Mouse (Mus musculus) right cerebral cortex, postnatal 4 days (tissue): Measurements from ENCODE around the gene Ecd.
A peak's percentile ranks its signal among the peaks of the same experiment; 100 is the strongest.
"Not testable (repeated sequence)": the region's sequence is repeated elsewhere in the genome, so short reads cannot be mapped to it uniquely, and the experiment has no call there.

Experiments used
- DNase-seq: peaks from one replicate; pipeline ENCODE4 v3.0.0-alpha.2; 2022

Gene Ecd

GRCm38 (mm10) chr14:20319420-20319819 lies 28.5 kb downstream of the Ecd start:
- DNase-seq = peak; percentile 67

DNA sequence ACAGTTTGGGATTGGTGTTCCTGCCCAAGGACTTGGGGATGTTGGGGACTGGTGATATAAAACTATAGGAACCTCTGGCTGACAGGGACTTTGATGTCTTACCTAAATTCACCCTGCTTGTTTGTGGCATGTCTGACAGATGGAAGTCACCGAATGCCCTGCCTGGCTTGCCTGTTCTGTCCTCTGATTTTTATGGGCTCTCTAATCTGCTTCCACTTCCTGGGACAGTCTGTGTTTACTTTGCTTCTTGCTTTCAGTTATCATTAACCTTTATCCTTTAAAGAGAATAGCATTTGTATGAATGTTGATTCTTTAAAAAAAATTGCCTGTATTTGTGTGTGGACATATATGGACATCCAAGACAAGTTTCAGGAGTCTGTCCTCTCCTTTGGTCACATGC lies 32.8 kb downstream of the Ecd start:
- DNase-seq = no peak

GRCm38 (mm10) chr14:20305085-20305484 lies 42.8 kb downstream of the Ecd start:
- DNase-seq = not testable (repeated sequence)

DNA sequence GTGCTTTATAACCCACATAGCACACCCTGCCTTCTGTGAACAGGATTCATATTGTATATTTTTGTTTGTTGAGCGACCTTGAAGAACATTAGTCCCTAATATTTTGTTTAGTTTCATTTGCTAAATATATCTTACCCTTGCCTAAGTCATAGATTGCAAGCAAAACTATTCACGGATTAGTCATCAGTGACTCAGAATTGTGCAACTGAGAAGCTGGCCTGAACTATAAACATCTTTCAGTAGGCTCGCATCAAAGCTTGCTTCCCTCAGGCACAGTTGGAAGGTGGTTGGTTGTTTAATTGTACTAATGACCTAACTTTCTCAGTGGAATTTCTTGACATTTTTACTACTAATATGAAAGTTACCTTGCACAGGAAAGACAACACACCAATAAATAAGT lies 49.8 kb downstream of the Ecd start:
- no peak for DNase-seq

DNA sequence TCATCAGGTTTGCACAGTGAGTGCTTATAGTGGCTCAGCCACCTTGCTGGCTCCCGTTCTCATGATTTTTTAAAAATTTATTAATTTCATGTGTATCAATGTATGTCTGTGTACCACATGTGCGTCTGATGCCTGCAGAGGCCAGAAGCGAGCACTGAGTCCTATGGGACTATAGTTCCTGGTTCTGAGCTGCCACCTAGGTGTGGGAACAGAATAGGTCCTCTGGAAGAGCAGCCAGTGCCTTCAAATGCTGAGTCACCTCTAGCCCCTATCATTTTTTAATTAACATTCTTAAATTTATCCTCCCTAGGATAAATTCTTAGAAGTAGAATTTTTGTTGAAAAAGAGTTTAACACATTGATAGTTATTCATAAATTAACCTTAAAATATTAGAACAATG lies 50.3 kb downstream of the Ecd start:
- no peak for DNase-seq

- DNase-seq = no peak
These were observed 53.0 kb downstream of the Ecd start for GRCm38 (mm10) chr14:20294947-20295346.

GRCm38 (mm10) chr14:20294117-20294892 lies 53.6 kb downstream of the Ecd start, which contains the start of gene Nudt13:
Gene Nudt13 (plus strand): TSS chr14:20294697.
- DNase-seq = peak; percentile 59

DNA sequence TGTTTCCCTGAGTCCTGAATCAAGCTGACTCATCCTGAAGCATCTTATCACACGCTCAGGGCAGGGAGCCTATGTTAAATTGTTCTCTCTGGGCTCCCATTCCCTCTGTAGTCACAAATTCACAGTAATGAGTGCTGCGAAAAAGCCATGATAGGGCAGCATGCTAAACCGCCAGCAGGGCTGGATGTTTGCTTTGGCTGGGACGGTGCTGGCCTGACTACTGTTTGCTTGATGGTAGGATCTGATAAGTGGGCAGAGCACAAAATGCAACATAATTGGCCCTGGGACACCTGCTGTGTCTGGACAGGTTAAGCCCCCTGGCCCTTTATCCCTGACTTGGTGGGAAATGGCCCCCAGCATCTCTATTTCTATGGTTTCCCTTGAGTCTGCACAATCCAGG lies 56.5 kb downstream of the Ecd start:
- no peak for DNase-seq
